Mouse (Mus musculus) heart, postnatal 36 days (tissue): ENCODE data around the gene Tmem116. TPM values are rescaled to one million over a fixed set of nuclear protein-coding genes. Genes with fewer than 3 reads are reported as not detected.
"Not testable (repeated sequence)": the region's sequence is repeated elsewhere in the genome, so short reads cannot be mapped to it uniquely, and the experiment has no call there.

Experiments used
- DNase-seq, 2 experiments: peaks; one replicate each; pipeline ENCODE4 v3.0.0; 2021 to 2022
- intact Hi-C: fragments of 180-260 bp; cut with DNase I; formaldehyde crosslinking; loops from one replicate; pipeline ENCODE4 v1.15.1; 2025
- total RNA-seq, 2 experiments: library from RNA; stranded (reverse); gene quantifications; 2 replicates each; pipeline ENCODE4 v1.2.3; 2021

The Tmem116 gene
- total RNA-seq, 2 experiments from 2014 or later = 11.9 to 12.4 TPM

GRCm38 (mm10) chr5:121461339-121462170, 9.9 kb downstream of the Tmem116 start:
- intact Hi-C loops = no loop called here
- no peak for DNase-seq

- intact Hi-C loops = no loop called here
These were observed 10.4 kb downstream of the Tmem116 start for GRCm38 (mm10) chr5:121462171-121462502.

GRCm38 (mm10) chr5:121462967-121463366, 11.3 kb downstream of the Tmem116 start:
- no peak for DNase-seq
- intact Hi-C loops = no loop called here

More at GRCm38 (mm10) chr5:121462171-121462502, 10.4 kb downstream of the Tmem116 start:
- no peak for DNase-seq

- intact Hi-C loops = no loop called here
- no peak for DNase-seq
These were observed 12.0 kb downstream of the Tmem116 start for GRCm38 (mm10) chr5:121463601-121464250.

GRCm38 (mm10) chr5:121469566-121469965, 17.9 kb downstream of the Tmem116 start:
- intact Hi-C loops = no loop called here
- DNase-seq = no peak

- intact Hi-C loops = no loop called here
- DNase-seq = no peak
These were observed 20.7 kb downstream of the Tmem116 start for GRCm38 (mm10) chr5:121472411-121472810.

DNA sequence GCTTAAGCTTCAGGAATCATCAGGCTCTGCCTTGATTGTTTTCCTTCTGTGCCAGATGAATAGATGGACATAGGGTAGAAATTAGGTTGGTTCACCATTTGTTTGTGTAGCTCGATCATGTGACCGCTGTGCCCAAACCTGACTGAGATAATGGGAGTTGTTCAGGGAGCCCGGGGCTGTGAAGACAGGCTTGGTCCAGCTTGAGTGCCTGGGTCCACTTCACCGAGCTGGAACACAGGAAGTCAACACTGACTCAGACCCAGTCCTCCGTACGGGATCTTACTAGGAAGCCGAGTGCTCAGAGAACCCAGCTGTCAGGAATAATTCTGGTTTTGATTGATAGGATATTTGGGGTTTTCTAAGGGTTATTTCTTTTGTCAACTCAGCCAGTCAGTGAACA, 22.9 kb downstream of the Tmem116 start:
- intact Hi-C loops = loop anchor here (5.0 kb wide), 1 partner anchor 32 kb away; no protein-coding TSS in a partner anchor
- no peak for DNase-seq

DNA sequence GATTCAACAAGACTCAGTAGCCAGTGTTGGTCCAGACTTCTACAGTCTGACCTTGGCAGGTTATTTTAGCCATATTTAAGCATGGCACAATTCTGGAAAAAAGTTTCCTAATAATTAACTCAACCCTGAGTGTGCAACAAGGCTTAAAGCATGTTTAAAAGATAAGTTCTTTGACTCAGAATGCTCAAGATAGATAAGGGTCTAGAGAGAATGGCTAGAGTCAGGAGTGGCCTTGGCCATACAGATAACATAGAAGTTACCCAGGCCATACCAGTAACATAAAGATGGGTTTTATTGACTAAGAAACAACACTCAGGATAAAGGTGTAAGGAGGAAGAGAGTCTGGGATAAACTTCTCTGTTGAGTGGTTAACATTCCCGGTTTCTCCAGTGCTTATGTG, 24.3 kb downstream of the Tmem116 start:
- no peak for DNase-seq
- intact Hi-C loops = loop anchor here (5.0 kb wide), 1 partner anchor 34 kb away; no protein-coding TSS in a partner anchor

GRCm38 (mm10) chr5:121477680-121478079, 26.0 kb downstream of the Tmem116 start:
- peak in 1 of 2 experiments; percentile 16 for DNase-seq
- intact Hi-C loops = loop anchor here (1.0 to 5.0 kb wide), 2 partner anchors 27 to 35 kb away; no protein-coding TSS in a partner anchor

GRCm38 (mm10) chr5:121484801-121485200, 33.1 kb downstream of the Tmem116 start:
- no peak for DNase-seq
- intact Hi-C loops = no loop called here

GRCm38 (mm10) chr5:121493305-121493704, 41.6 kb downstream of the Tmem116 start:
- intact Hi-C loops = no loop called here
- no peak for DNase-seq

DNA sequence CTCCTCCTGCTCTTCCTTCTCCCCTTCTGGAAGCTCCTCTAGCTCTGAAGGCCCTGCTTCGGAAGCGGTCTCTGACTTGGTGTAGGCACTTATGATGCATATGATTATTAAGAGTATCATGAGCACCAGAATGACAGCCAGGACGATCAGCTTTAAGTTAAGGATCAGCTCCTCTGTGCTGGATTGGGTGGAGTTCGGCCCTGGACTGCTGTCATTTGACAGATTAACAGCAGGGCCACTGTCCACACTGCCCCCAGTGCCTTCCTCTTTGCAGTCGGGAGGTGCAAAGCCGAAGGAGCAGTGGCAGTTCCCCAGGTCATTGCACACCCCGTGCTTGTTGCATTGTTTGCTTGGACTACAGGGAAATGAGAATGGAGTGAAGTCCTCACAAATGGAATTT, 49.0 kb downstream of the Tmem116 start:
- DNase-seq = no peak
- intact Hi-C loops = no loop called here

- DNase-seq, intact Hi-C loops: not testable (repeated sequence)
These were observed 49.8 kb downstream of the Tmem116 start for GRCm38 (mm10) chr5:121501424-121501996.

- intact Hi-C loops = no loop called here
- DNase-seq = no peak
These were observed 51.5 kb downstream of the Tmem116 start, which contains the start of gene Adam1b for GRCm38 (mm10) chr5:121503231-121503630. TSS of gene Adam1b (minus strand) at chr5:121503435.

- DNase-seq = no peak
- intact Hi-C loops = no loop called here
These were observed 55.2 kb downstream of the Tmem116 start for GRCm38 (mm10) chr5:121506846-121507245.

- DNase-seq = no peak
- intact Hi-C loops = no loop called here
These were observed 58.3 kb downstream of the Tmem116 start for GRCm38 (mm10) chr5:121510009-121510408.

- intact Hi-C loops = no loop called here
- DNase-seq = no peak
These were observed 67.3 kb downstream of the Tmem116 start for GRCm38 (mm10) chr5:121518983-121519382.

- intact Hi-C loops, DNase-seq: not testable (repeated sequence)
These were observed 68.1 kb downstream of the Tmem116 start for GRCm38 (mm10) chr5:121519758-121520157.

DNA sequence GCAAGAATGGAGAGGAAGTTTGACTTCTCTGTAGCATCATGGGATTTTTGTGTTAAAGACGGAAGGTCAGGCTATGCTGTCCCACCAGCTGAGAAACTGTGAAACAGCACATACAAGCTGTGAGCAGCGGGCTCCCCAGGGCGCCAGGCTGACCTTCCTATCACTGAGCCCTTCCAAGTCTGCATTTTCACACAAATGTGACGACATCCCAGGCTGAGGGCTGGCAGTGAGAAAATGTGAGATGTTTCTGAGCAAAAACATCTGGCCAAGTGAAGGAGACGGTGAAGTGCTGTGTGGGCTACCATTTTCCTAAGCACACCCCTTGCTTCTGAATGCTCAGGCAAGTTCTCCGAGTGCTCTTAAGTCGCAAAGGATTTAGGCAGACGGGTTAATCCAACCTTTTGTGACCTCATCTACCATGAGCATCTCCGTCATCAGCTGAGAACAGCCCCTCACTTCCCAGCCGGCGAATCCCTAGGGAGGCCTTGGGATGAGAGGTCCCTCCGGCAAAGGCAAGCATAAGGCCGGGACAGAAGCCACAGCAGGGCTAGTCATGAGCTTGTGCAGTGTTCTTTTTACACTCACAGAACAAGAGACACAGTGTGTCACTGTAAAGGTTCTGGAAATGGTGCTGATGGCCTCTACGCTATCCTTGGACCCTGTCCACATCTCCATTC, 74.2 kb downstream of the Tmem116 start:
- intact Hi-C loops = no loop called here
- peak in 1 of 2 experiments; percentile 12 for DNase-seq

DNA sequence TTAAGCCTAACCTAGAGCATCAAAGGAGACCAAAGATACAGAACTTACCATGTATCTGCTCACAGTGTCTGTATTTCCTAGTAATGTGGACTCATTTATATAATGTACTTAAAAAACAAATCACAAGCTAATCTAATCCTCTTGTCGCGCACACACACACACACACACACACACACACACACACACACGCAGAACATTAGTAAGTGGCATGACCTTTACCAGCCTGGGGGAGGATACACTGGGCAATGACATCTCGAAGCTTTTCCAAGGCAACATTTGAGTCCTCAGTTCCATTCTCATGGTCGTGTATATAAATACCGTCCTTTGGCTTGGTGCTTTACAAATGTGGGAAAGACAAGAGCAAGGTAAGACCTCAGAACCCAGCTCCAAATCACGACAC, 74.8 kb downstream of the Tmem116 start:
- DNase-seq = no peak
- intact Hi-C loops = no loop called here

DNA sequence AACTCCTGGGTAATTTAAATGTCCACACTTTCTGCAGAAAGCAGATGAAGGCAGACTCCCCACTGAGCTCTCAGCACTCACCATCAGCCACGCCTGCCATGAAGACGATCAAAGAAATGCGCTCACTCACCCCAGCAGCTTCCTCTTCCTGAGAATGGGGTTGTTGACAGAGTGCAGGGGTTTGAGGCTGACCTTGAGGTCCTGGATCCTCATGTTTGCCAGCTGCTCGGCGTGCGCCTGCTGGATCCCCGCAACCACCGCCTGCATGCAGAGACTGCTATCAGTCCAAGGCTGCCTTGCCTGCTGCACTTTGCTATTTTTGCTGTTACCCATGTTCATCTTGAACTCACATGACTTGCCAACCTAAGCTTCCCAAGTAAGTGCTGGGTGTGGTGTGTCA, 75.3 kb downstream of the Tmem116 start:
- DNase-seq = no peak
- intact Hi-C loops = no loop called here
